Mouse (Mus musculus): Measurements from ENCODE around the gene Teddm3. TPM values are rescaled to one million over a fixed set of nuclear protein-coding genes. Genes with fewer than 3 reads are reported as not detected.
"Not testable (repeated sequence)": the region's sequence is repeated elsewhere in the genome, so short reads cannot be mapped to it uniquely, and the experiment has no call there.

Gene Teddm3
- polyA plus RNA-seq, 1 experiment from 2014 or later = not detected

DNA sequence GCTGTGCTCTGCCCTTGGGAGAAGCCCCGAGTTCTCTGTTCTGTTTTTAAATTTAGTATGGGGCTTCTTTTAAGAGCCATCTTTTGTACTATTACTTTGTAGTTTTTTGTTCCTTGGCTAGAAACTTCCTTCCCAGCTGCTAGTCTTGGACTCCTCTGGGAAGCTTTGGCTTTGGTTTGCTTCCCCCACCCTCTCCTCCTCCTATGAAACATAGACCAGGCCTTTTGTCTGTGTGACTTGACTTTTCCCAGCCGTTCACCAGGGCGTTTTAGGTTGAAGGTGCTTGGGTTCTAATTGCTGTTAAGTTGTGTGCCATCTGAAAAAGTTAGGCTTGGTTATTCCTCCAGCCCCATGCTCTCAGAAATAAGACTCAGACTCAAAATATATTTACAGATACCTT lies 26.1 kb downstream of the Teddm3 start:
- H3K27me3 ChIP-seq (replicated peaks; ENCODE audit: control insufficient read depth, insufficient read depth, low read length); DNase-seq (ENCODE audit: low spot score); H3K4me1 ChIP-seq (ENCODE audit: control insufficient read depth, insufficient read depth, low read length); H3K9me3 ChIP-seq (replicated peaks; ENCODE audit: control insufficient read depth, low read length); ATAC-seq; H3K4me2 ChIP-seq (ENCODE audit: low read length); H3K9ac ChIP-seq (ENCODE audit: low read length); H3K4me3 ChIP-seq (ENCODE audit: low read depth, low read length); H3K27ac ChIP-seq (ENCODE audit: low read depth, low read length); H3K36me3 ChIP-seq (ENCODE audit: control insufficient read depth, insufficient read depth, low read length): not testable (repeated sequence)
- WGBS = 78% methylated on average over 3 of the region's 3 CpGs

DNA sequence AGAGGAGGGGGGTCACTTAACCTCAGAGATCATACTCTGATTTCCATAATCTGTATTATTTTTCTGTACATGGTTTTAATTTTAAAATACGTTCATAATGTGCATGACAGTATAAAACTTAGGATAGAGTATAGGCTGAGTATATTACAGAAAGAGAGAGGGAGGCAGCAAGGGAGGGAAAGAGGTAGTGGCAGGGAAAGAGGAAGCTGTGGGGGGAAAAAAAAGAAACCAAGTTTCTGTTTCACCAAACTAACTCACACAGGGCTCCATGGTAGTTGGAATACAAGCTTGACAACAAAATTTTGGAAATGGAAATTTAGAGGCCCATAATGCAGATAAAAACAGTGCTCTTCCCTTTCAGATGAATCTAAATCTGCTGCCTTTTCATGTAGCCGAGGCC lies 31.0 kb downstream of the Teddm3 start:
- 72% methylated on average over 2 of the region's 2 CpGs for WGBS
- not testable (repeated sequence) for H3K9ac ChIP-seq (ENCODE audit: low read length); ATAC-seq; H3K27ac ChIP-seq (ENCODE audit: low read depth, low read length); H3K4me1 ChIP-seq (ENCODE audit: control insufficient read depth, insufficient read depth, low read length); H3K4me2 ChIP-seq (ENCODE audit: low read length); H3K9me3 ChIP-seq (replicated peaks; ENCODE audit: control insufficient read depth, low read length); DNase-seq (ENCODE audit: low spot score); H3K36me3 ChIP-seq (ENCODE audit: control insufficient read depth, insufficient read depth, low read length); H3K4me3 ChIP-seq (ENCODE audit: low read depth, low read length); H3K27me3 ChIP-seq (replicated peaks; ENCODE audit: control insufficient read depth, insufficient read depth, low read length)

- H3K27me3 ChIP-seq (replicated peaks; ENCODE audit: control insufficient read depth, insufficient read depth, low read length) = no peaks in the 10 kb centered on the region
- no peak overlapping the region for H3K4me3 ChIP-seq (ENCODE audit: low read depth, low read length)
- H3K27ac ChIP-seq (ENCODE audit: low read depth, low read length) = no peak overlapping the region
- H3K36me3 ChIP-seq (ENCODE audit: control insufficient read depth, insufficient read depth, low read length) = no peaks in the 10 kb centered on the region
- H3K9ac ChIP-seq (ENCODE audit: low read length) = no peak overlapping the region
- no peak overlapping the region for H3K4me2 ChIP-seq (ENCODE audit: low read length)
- DNase-seq (ENCODE audit: low spot score) = no peak
- no peaks in the 10 kb centered on the region for H3K9me3 ChIP-seq (replicated peaks; ENCODE audit: control insufficient read depth, low read length)
- H3K4me1 ChIP-seq (ENCODE audit: control insufficient read depth, insufficient read depth, low read length) = no peaks in the 10 kb centered on the region
- ATAC-seq = no peak
- WGBS = 83% methylated on average over 5 of the region's 5 CpGs
These were observed 37.7 kb downstream of the Teddm3 start for GRCm38 (mm10) chr16:21116078-21116477.

- ATAC-seq (no peak), DNase-seq (ENCODE audit: low spot score) (no peak)
- Histone ChIP-seq H3K27ac (ENCODE audit: low read depth, low read length) (no peak overlapping the region), H3K27me3 (replicated peaks; ENCODE audit: control insufficient read depth, insufficient read depth, low read length) (no peaks in the 10 kb centered on the region), H3K9ac (ENCODE audit: low read length) (no peak overlapping the region), H3K4me2 (ENCODE audit: low read length) (no peak overlapping the region), H3K9me3 (replicated peaks; ENCODE audit: control insufficient read depth, low read length) (no peaks in the 10 kb centered on the region), H3K4me3 (ENCODE audit: low read depth, low read length) (no peak overlapping the region), H3K4me1 (ENCODE audit: control insufficient read depth, insufficient read depth, low read length) (no peaks in the 10 kb centered on the region), H3K36me3 (ENCODE audit: control insufficient read depth, insufficient read depth, low read length) (no peaks in the 10 kb centered on the region)
- WGBS = 89% methylated on average over 1 of the region's 1 CpGs
These were observed 44.3 kb downstream of the Teddm3 start for GRCm38 (mm10) chr16:21109473-21109872.

Other genes starting within 250 kb of the Teddm3 start
- gene Ephb3, start 50.8 kb upstream of the Teddm3 start, polyA plus RNA-seq (2014; fragmentation: Nextera tagmentation; extraction: Ambion mirVana) = 3.1 and 4.1 TPM in 2 replicates

Data from forebrain, embryonic 14.5 days (tissue).